Mouse (Mus musculus) kidney, postnatal 0 days (tissue): ENCODE data around the gene Lgals2. TPM values are rescaled to one million over a fixed set of nuclear protein-coding genes. Genes with fewer than 3 reads are reported as not detected.

Experiments used
- ATAC-seq: fragments of 200-750 bp; cut with Nextera tagmentation; replicated peaks from 2 replicates; pipeline ENCODE4 v1.8.0; 2017; ENCODE audit warnings: low read depth, moderate number of reproducible peaks, moderate TSS enrichment, moderate library complexity; ENCODE audit not compliant: low FRiP score
- DNase-seq: peaks from one replicate; pipeline ENCODE4 v3.0.0-alpha.2; 2016; ENCODE audit warnings: low spot score
- H3K27ac ChIP-seq: fragments of 300-500 bp; sonication (generic); 2 replicates; pipeline ENCODE4 v1.5.1; 2014; ENCODE audit warnings: mild to moderate bottlenecking
- H3K27me3 ChIP-seq: fragments of 300-500 bp; sonication (generic); 2 replicates; pipeline ENCODE4 v1.6.1; 2014; ENCODE audit warnings: low read length, mixed read lengths; ENCODE audit not compliant: insufficient read depth
- H3K36me3 ChIP-seq: fragments of 300-500 bp; sonication (generic); 2 replicates; pipeline ENCODE4 v1.6.1; 2014; ENCODE audit warnings: low read length, mixed read lengths; ENCODE audit not compliant: insufficient read depth
- H3K4me1 ChIP-seq: fragments of 300-500 bp; sonication (generic); replicated peaks from 2 replicates; pipeline ENCODE4 v1.6.1; 2014; ENCODE audit warnings: antibody characterized with exemption, low read length, mixed read lengths; ENCODE audit not compliant: insufficient read depth
- H3K4me2 ChIP-seq: fragments of 300-500 bp; sonication (generic); 2 replicates; pipeline ENCODE4 v1.6.1; 2014; ENCODE audit warnings: mild to moderate bottlenecking, low read length, moderate library complexity, mixed read lengths
- H3K4me3 ChIP-seq: fragments of 300-500 bp; sonication (generic); replicated peaks from 2 replicates; pipeline ENCODE4 v1.5.1; 2014; ENCODE audit warnings: low read depth, low read length
- H3K9ac ChIP-seq: fragments of 300-500 bp; sonication (generic); 2 replicates; pipeline ENCODE4 v1.6.1; 2014; ENCODE audit warnings: low read depth, low read length
- H3K9me3 ChIP-seq: fragments of 300-500 bp; sonication (generic); replicated peaks from 2 replicates; pipeline ENCODE4 v1.6.1; 2016; ENCODE audit warnings: low read length, inconsistent platforms, mixed read lengths
- CTCF ChIP-seq: IDR thresholded peaks from 2 replicates; pipeline ENCODE4 v1.5.1; 2016; ENCODE audit warnings: antibody characterized with exemption, low read depth, mild to moderate bottlenecking, moderate library complexity
- WGBS: fragments of 180-500 bp; shearing (Covaris S2); extraction: QIAGEN DNeasy Blood & Tissue Kit; methylation state at CpG from one replicate; pipeline ENCODE4 v1.1.7; 2014; 5-methylcytosine and 5-hydroxymethylcytosine counted together
- polyA plus RNA-seq: library from polyadenylated mRNA; unstranded; fragments of >200 nt; fragmentation: Nextera tagmentation; extraction: Ambion mirVana; gene quantifications from 2 replicates; pipeline ENCODE4 v1.2.1, GENCODE M21; 2015

The Lgals2 gene
- polyA plus RNA-seq, 1 experiment from 2014 or later: 0.91 TPM

DNA sequence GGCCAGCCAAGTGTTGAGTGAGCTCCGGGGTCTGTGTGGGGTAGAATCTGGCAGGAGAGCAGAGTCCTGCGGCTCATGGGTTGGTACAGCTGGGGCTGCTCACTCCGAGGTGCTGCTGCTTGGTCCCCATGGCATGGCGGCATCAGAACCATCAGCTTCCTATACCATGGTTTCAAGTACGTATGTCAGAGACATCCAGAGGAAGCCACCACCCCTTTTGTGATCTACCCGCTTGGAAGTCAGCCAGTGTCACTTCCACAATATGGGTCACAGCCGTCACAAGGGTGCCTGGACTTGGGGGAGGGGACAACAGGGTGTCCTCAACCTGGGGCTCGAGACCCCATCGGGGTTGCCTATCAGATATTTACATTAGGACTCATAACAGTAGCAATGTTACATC lies 45.2 kb downstream of the Lgals2 start:
- WGBS: 69% methylated on average over 9 of the region's 9 CpGs
- Histone ChIP-seq H3K4me2 (no peak overlapping the region), H3K9ac (no peak overlapping the region), H3K4me1 (peaks cover 11% of the 10 kb centered on the region; the same call in 1 of the 2 replicates), H3K27ac (no peak overlapping the region), H3K27me3 (no peaks in the 10 kb centered on the region), H3K36me3 (no peaks in the 10 kb centered on the region), H3K4me3 (no peak overlapping the region), H3K9me3 (no peaks in the 10 kb centered on the region)
- no peak for TF ChIP-seq CTCF
- no peak for ATAC-seq
- no peak for DNase-seq

DNA sequence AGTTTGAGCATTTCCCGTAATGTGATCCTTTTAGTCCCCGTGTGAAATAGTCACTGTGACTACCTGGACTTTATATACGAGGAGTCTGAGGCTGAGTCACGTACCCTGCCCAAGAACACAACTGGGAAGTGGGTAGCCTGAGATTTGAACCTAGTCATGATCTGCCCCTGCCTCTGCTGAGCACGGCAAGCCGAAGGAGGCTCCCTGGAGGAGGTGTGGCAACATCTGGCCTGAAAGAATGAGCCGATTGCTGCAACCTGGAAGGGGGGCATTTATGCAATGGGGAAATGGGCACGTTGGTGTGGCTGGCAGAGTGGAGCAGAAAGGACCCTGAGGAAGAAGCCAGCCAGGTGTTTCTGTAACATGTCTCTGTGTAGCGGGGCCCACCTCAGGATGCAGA lies 45.6 kb downstream of the Lgals2 start:
- H3K4me3 ChIP-seq: no peak overlapping the region
- WGBS: 51% methylated on average over 9 of the region's 9 CpGs
- no peaks in the 10 kb centered on the region for H3K27me3 ChIP-seq
- no peak for ATAC-seq
- no peak overlapping the region for H3K27ac ChIP-seq
- H3K9me3 ChIP-seq: no peaks in the 10 kb centered on the region
- DNase-seq: no peak
- no peak for TF ChIP-seq CTCF
- H3K36me3 ChIP-seq: no peaks in the 10 kb centered on the region
- H3K4me1 ChIP-seq: peaks cover 12% of the 10 kb centered on the region; the same call in 1 of the 2 replicates
- no peak overlapping the region for H3K9ac ChIP-seq
- no peak overlapping the region for H3K4me2 ChIP-seq

DNA sequence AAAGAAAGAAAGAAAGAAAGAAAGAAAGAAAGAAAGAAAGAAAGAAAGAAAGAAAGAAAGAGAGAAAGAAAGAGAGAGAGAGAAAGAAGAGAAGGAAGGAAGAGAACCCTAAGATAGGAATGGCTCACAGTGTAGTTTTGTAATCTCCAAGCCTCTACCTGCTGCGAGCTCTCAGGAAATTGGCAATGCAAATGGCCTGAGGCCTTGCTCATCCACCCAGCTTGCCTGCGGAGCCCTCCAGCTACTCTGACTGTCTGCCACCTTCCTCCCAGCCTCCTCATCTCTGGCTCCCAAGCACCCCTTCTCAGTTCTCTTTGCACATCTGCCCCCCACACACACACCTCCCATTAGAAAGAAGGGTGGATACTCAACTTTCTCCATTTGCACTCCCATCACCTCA lies 46.3 kb downstream of the Lgals2 start:
- DNase-seq (no peak), ATAC-seq (no peak)
- Histone ChIP-seq H3K4me3 (no peak overlapping the region), H3K27ac (no peak overlapping the region), H3K27me3 (no peaks in the 10 kb centered on the region), H3K9ac (no peak overlapping the region), H3K9me3 (no peaks in the 10 kb centered on the region), H3K36me3 (no peaks in the 10 kb centered on the region), H3K4me2 (no peak overlapping the region), H3K4me1 (peaks cover 14% of the 10 kb centered on the region; the same call in 1 of the 2 replicates)
- TF ChIP-seq CTCF: no peak
- 96% methylated on average over 2 of the region's 2 CpGs for WGBS

DNA sequence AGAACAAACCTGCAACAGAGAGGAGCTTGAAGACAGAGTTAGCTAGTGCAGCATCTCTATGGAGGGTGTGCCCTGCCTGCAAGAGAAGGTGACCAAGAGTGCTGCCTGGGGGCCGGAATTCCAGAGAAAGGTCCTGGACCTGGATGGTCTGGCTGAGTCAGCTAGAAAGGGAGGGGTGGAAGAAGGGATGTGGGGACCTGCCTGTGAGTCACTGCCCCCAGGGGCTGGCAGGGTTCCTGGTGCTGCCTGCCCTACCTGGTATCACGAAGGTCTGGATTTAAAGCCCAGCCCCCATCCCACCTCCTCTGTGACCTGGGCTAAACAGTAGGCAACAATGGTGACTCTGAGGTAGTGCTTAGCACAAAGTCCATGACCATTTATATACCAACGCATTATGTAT lies 48.2 kb downstream of the Lgals2 start:
- ATAC-seq: no peak
- no peak overlapping the region for H3K4me2 ChIP-seq
- H3K4me1 ChIP-seq: peaks cover 17% of the 10 kb centered on the region; the same call in 1 of the 2 replicates
- TF ChIP-seq CTCF: no peak
- no peaks in the 10 kb centered on the region for H3K9me3 ChIP-seq
- H3K27me3 ChIP-seq: no peaks in the 10 kb centered on the region
- DNase-seq: no peak
- peak overlapping the region; percentile 19; the same call in 1 of the 2 replicates for H3K27ac ChIP-seq
- H3K9ac ChIP-seq: no peak overlapping the region
- no peak overlapping the region for H3K4me3 ChIP-seq
- 69% methylated on average over 3 of the region's 3 CpGs for WGBS
- H3K36me3 ChIP-seq: no peaks in the 10 kb centered on the region

DNA sequence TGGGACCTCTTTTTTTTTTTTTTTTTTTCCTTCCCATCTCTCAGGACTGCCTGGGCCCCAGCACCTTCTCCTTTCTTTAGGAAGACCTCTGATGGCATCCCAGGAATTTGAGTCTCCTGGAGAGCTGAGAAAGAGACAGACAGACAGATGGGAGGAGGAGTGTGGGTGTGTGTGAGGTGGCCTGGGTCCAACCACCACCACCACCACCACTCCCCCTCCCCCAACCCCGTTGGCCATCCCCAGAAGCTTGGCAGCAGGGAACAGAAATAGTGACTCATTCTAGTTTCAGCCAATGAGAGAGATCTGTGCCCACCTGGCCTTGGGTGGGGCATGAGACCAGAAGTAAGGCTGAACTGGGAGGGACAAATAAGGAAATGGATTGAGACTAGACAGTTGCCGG lies 48.7 kb downstream of the Lgals2 start:
- WGBS: 42% methylated on average over 2 of the region's 2 CpGs

DNA sequence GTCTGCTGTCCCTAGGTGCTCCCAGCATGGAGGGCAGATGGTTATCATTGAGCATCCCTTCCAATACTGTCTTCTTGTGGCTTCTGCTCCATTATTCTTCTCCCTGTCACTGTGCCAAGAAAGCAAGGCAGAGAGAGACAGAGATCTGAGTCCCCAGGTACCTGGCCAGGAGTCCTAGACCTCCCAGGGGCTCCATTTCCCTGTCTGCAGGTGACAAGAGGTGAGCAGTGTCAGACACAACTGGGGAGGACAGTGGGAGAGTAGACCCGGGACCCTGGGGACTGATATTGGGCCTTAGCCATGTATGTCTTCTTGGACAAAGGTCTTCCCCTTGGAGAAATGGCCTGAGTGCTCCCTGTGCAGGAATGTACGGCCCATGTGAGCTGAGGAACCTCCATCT lies 50.0 kb downstream of the Lgals2 start:
- no peak for TF ChIP-seq CTCF
- DNase-seq (no peak), ATAC-seq (no peak)
- Histone ChIP-seq H3K36me3 (no peaks in the 10 kb centered on the region), H3K27ac (no peak overlapping the region), H3K27me3 (peaks cover under 1% of the 10 kb centered on the region; the same call in 1 of the 2 replicates), H3K9me3 (no peaks in the 10 kb centered on the region), H3K4me1 (peaks cover 17% of the 10 kb centered on the region; the same call in 1 of the 2 replicates), H3K4me2 (no peak overlapping the region), H3K9ac (no peak overlapping the region), H3K4me3 (no peak overlapping the region)
- 66% methylated on average over 2 of the region's 2 CpGs for WGBS

More for the DNA sequence above, 48.7 kb downstream of the Lgals2 start:
- Histone ChIP-seq H3K4me2 (no peak overlapping the region), H3K4me1 (peaks cover 17% of the 10 kb centered on the region; the same call in 1 of the 2 replicates), H3K9ac (no peak overlapping the region), H3K36me3 (no peaks in the 10 kb centered on the region), H3K27me3 (no peaks in the 10 kb centered on the region), H3K4me3 (no peak overlapping the region), H3K9me3 (no peaks in the 10 kb centered on the region), H3K27ac (no peak overlapping the region)
- DNase-seq (no peak), ATAC-seq (no peak)
- TF ChIP-seq CTCF: no peak

DNA sequence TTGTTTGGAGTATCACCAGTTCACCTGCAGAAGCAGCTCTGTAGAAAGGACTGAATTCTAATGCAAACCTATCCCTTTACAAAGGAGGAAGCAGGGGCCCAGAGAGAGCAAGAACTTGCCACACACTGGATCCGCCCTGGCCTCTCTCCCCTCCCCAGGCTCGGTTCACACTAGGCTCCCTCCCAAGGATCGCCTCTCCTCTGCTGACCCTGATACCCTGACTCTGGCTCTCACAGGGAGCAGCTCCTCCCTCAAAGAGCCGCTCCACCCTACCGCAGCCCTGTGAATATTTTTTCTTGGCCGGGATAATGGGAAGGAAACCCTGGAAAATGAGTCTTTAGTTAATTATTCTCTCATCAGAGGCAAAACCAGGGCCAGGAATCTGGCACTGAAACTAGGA lies 51.0 kb downstream of the Lgals2 start:
- no peak for TF ChIP-seq CTCF
- Histone ChIP-seq H3K36me3 (no peaks in the 10 kb centered on the region), H3K9ac (no peak overlapping the region), H3K4me3 (no peak overlapping the region), H3K27me3 (peaks cover 5% of the 10 kb centered on the region; the same call in 1 of the 2 replicates), H3K27ac (peak overlapping the region; percentile 89), H3K4me2 (no peak overlapping the region), H3K9me3 (no peaks in the 10 kb centered on the region), H3K4me1 (peaks cover 17% of the 10 kb centered on the region; the same call in 1 of the 2 replicates)
- 8% methylated on average over 6 of the region's 6 CpGs for WGBS
- DNase-seq (peak; percentile 41), ATAC-seq (no peak)
